ENCODE assay signal across 24 mouse cellular contexts in the genomic region with DNA sequence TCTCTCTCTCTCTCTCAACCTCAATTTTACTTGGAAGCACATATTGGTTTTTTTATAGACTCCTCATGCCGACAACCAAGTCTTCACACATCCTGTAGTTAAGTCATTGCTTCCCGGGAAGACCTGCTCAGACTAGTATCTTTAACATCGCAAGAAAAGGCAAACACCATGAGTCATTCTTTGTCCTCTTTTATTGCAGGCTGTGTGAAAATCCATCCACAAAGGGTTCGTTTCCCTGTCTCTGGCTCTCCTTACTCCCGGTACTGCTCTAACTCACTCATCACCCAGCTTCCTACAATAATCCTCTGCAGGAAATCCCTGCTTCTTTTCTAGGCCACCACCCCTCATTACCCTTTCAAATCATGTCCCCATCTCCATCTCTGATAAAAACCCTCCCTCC. TPM values are rescaled to one million over a fixed set of nuclear protein-coding genes. Genes with fewer than 3 reads are reported as not detected.
DNase-seq lines count a peak whose midpoint lies in the region; ATAC-seq lines count a peak whose summit lies in the region.
"Had no signal": no experiment of that assay in that cellular context is flagged by ENCODE, and none has a peak within 500 bp of the region (broad histone marks: within the 10 kb centered on the region; RNA-seq: fewer than 3 reads in every experiment).

No protein-coding gene starts in this region.

- peak; percentile 90 for ATAC-seq in frontal cortex, adult (ENCODE audit: low TSS enrichment)
- ATAC-seq: activated CD4-positive, CD25-positive, alpha-beta regulatory T cell, adult 4 months; forebrain, embryonic 14.5 days; forebrain, postnatal 0 days; hindbrain, postnatal 0 days had no signal

- DNase-seq in frontal cortex, postnatal 25 days (ENCODE audit: low spot score in 2 of 2): no peak
- DNase-seq in left cerebral cortex, adult 9 months (ENCODE audit: low spot score in 2 of 2): peak; percentile 14 to 17
- DNase-seq in left cerebral cortex, adult 11 months (ENCODE audit: low spot score): no peak
- peak; percentile 43 for DNase-seq in right cerebral cortex, adult 18-20 months
- no peak for DNase-seq in right cerebral cortex, postnatal 14 days
- peak; percentile 55 for DNase-seq in telencephalon, adult 2 months (ENCODE audit: low read depth, low spot score)
- no peak for DNase-seq in gastrocnemius, postnatal 4 days (ENCODE audit: low spot score in 2 of 2)
- DNase-seq: adrenal gland, adult 8-10 months; adrenal gland, postnatal 25 days; cerebellum, adult 18-20 months; cerebellum, adult 9-11 months; cerebellum, postnatal 25 days; forebrain, postnatal 0 days; gastrocnemius, postnatal 25 days; heart, adult 2 months; heart, postnatal 14 days; heart, postnatal 4 days had no signal

RNA-seq across cellular contexts. Expression of gene Trhde, which starts 39.3 kb away (rescaled TPM):
- 1 to 10 TPM; 1.3 to 1.5 TPM for total RNA-seq in gastrocnemius, postnatal 4 days (2021)
- total RNA-seq: common myeloid progenitor, adult 5-6 weeks; ES-E14; granulocyte monocyte progenitor cell, adult 5-6 weeks had no signal

Comparison
In these comparisons a context has a peak if more than half of its experiments do, and no peak if none do; other contexts are left out.
1. DNase-seq: peak in left cerebral cortex, adult 9 months (2 of 2), right cerebral cortex, adult 18-20 months (single experiment) and telencephalon, adult 2 months (single experiment); none in frontal cortex, postnatal 25 days (0 of 2), left cerebral cortex, adult 11 months (single experiment), right cerebral cortex, postnatal 14 days (single experiment) and gastrocnemius, postnatal 4 days (0 of 2).